Mouse (Mus musculus) spleen, adult 2 months (tissue): ENCODE data around the gene Zfp365. TPM values are rescaled to one million over a fixed set of nuclear protein-coding genes. Genes with fewer than 3 reads are reported as not detected.

ENCODE experiments used
- DNase-seq, 2 experiments: peaks; one replicate each; pipeline versions ENCODE4 v3.0.0 to v3.0.0-alpha.2; 2012 to 2021; ENCODE audit warnings: low spot score in 2 of 2, low read depth in 1 of 2
- H3K27ac ChIP-seq: fragments of 200-500 bp; 2 replicates; pipeline ENCODE4 v1.5.1; 2012; ENCODE audit warnings: low read length, inconsistent platforms; ENCODE audit not compliant: insufficient read depth
- H3K27me3 ChIP-seq: fragments of 200-500 bp; 2 replicates; pipeline ENCODE4 v1.6.1; 2012; ENCODE audit warnings: mild to moderate bottlenecking, moderate library complexity, low read length, inconsistent platforms; ENCODE audit not compliant: control insufficient read depth, insufficient read depth
- H3K36me3 ChIP-seq: fragments of 200-500 bp; 2 replicates; pipeline ENCODE4 v1.6.1; 2012; ENCODE audit warnings: mild to moderate bottlenecking, low read length, inconsistent platforms; ENCODE audit not compliant: control insufficient read depth, insufficient read depth
- H3K4me1 ChIP-seq: fragments of 200-500 bp; 2 replicates; pipeline ENCODE4 v1.6.1; 2011; ENCODE audit warnings: inconsistent platforms; ENCODE audit not compliant: control insufficient read depth, insufficient read depth, insufficient read length
- H3K4me3 ChIP-seq: fragments of 200-500 bp; 2 replicates; pipeline ENCODE4 v1.5.1; 2011; ENCODE audit warnings: mild to moderate bottlenecking, inconsistent platforms; ENCODE audit not compliant: insufficient read depth, insufficient read length; ENCODE audit errors: extremely low read depth
- CTCF ChIP-seq: fragments of 200-500 bp; IDR thresholded peaks from 2 replicates; pipeline ENCODE4 v1.5.1; 2011; ENCODE audit warnings: mild to moderate bottlenecking, inconsistent platforms; ENCODE audit not compliant: insufficient read depth, insufficient read length, insufficient replicate concordance; ENCODE audit errors: extremely low read depth
- POLR2A ChIP-seq: fragments of 200-500 bp; IDR thresholded peaks from 2 replicates; pipeline ENCODE4 v1.6.1; 2011; ENCODE audit warnings: low read depth, low read length, inconsistent platforms
- WGBS: fragments of 180-500 bp; shearing (Covaris S2); methylation state at CpG from one replicate; pipeline ENCODE4 v1.1.7; 2018; 5-methylcytosine and 5-hydroxymethylcytosine counted together
- polyA plus RNA-seq: library from polyadenylated mRNA; depleted of rRNA; stranded (reverse); fragments of >200 nt; gene quantifications from 2 replicates; pipeline ENCODE4 v1.2.3, GENCODE M21; 2012

The Zfp365 gene
- polyA plus RNA-seq, 1 experiment, result 0.27 TPM

- no peak overlapping the region for H3K27ac ChIP-seq
- H3K36me3 ChIP-seq, result no peaks in the 10 kb centered on the region
- H3K4me3 ChIP-seq, result no peak overlapping the region
- TF ChIP-seq CTCF (no peak), POLR2A (no peak)
- 93% methylated on average over 6 of the region's 6 CpGs for WGBS
- no peaks in the 10 kb centered on the region for H3K4me1 ChIP-seq
- DNase-seq, result no peak
- no peaks in the 10 kb centered on the region for H3K27me3 ChIP-seq
These were observed 46.6 kb downstream of the Zfp365 start for GRCm38 (mm10) chr10:67865841-67866240.

DNA sequence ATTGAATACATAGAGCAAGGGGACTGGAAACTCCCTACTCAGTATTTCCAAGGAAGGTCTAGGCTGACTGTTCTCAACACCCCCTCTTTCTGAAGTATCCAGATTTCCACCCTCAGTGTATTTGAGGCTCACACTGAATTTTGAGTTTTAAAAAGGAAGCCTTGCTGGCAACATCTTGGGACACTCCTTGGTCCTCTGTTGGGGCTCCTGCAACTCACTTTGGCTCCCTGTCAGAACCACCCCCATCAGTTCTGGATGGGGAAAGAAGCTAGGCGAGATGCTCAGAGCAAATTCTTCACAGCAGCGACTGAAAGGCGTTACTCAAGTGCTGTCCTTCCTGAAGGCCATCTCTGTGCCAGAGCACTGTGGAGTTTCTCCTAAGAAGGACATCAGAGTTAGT, 47.4 kb downstream of the Zfp365 start:
- no peak for TF ChIP-seq CTCF
- TF ChIP-seq POLR2A, result no peak
- 92% methylated on average over 3 of the region's 3 CpGs for WGBS
- H3K27ac ChIP-seq, result no peak overlapping the region
- H3K4me1 ChIP-seq, result no peaks in the 10 kb centered on the region
- no peaks in the 10 kb centered on the region for H3K27me3 ChIP-seq
- DNase-seq, result no peak
- no peak overlapping the region for H3K4me3 ChIP-seq
- no peaks in the 10 kb centered on the region for H3K36me3 ChIP-seq

GRCm38 (mm10) chr10:67862331-67862730, 50.1 kb downstream of the Zfp365 start:
- no peaks in the 10 kb centered on the region for H3K27me3 ChIP-seq
- no peak for DNase-seq
- H3K4me3 ChIP-seq, result no peak overlapping the region
- no peak overlapping the region for H3K27ac ChIP-seq
- TF ChIP-seq POLR2A, result no peak
- TF ChIP-seq CTCF, result no peak
- 16% methylated on average over 7 of the region's 7 CpGs for WGBS
- H3K36me3 ChIP-seq, result no peaks in the 10 kb centered on the region
- H3K4me1 ChIP-seq, result no peaks in the 10 kb centered on the region

- H3K4me3 ChIP-seq, result no peak overlapping the region
- peak; percentile 39 to 62 for DNase-seq
- WGBS, result 14% methylated on average over 8 of the region's 8 CpGs
- no peaks in the 10 kb centered on the region; the same call in 1 of the 2 replicates for H3K27me3 ChIP-seq
- H3K36me3 ChIP-seq, result no peaks in the 10 kb centered on the region
- TF ChIP-seq POLR2A (no peak), CTCF (peak; percentile 75; the same call in 1 of the 2 replicates)
- H3K27ac ChIP-seq, result no peak overlapping the region
- no peaks in the 10 kb centered on the region for H3K4me1 ChIP-seq
These were observed 53.6 kb downstream of the Zfp365 start for GRCm38 (mm10) chr10:67858878-67859277.

GRCm38 (mm10) chr10:67857561-67857906, 54.9 kb downstream of the Zfp365 start:
- Histone ChIP-seq H3K4me1 (no peaks in the 10 kb centered on the region), H3K27ac (no peak overlapping the region), H3K27me3 (no peaks in the 10 kb centered on the region; the same call in 1 of the 2 replicates), H3K36me3 (no peaks in the 10 kb centered on the region), H3K4me3 (no peak overlapping the region)
- no peak for DNase-seq
- 80% methylated on average over 4 of the region's 4 CpGs for WGBS
- TF ChIP-seq POLR2A (no peak), CTCF (no peak)

DNA sequence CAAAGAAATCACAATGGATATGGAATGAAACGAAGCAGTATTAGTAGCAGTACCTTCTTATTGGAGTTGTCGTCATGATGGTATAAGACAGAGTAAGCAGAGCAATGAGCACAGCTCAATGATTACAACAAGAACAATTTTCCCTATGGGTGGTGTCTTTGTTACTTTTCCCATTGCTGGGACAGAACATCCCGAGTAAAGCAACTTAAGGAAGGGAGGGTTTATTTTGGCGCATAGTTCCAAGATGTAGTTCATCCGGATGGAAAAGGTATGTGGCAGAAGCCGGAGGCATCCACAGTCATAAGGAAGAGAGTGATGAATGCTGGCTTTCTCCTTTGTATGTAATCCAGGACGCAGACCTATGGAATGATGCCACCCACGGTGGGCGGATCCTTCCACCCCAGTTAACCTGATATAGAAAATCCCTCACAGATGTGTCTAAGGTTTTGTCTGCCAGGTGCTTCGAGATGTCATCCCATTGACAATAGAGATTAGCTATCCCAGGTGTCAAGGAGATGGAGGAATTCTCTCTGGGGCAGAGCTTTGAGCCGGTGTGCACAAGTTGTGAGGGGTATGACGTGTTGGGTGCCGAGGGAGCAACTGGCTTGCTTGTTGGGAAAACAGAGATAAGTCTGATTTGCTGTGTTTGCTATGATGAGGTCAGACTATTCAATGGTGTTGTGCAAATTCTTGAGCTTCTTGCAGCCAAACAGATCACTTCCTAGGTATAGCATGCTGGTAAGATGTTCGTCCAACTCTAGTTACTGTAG, 55.5 kb downstream of the Zfp365 start:
- TF ChIP-seq CTCF (no peak), POLR2A (no peak)
- Histone ChIP-seq H3K27ac (no peak overlapping the region), H3K27me3 (no peaks in the 10 kb centered on the region; the same call in 1 of the 2 replicates), H3K4me3 (no peak overlapping the region), H3K36me3 (no peaks in the 10 kb centered on the region), H3K4me1 (no peaks in the 10 kb centered on the region)
- 92% methylated on average over 14 of the region's 14 CpGs for WGBS
- DNase-seq, result no peak

GRCm38 (mm10) chr10:67855760-67856159, 56.7 kb downstream of the Zfp365 start:
- no peak for TF ChIP-seq CTCF
- TF ChIP-seq POLR2A, result no peak
- DNase-seq, result no peak
- Histone ChIP-seq H3K27me3 (no peaks in the 10 kb centered on the region; the same call in 1 of the 2 replicates), H3K4me1 (no peaks in the 10 kb centered on the region), H3K4me3 (no peak overlapping the region), H3K36me3 (no peaks in the 10 kb centered on the region), H3K27ac (no peak overlapping the region)
- WGBS, result 77% methylated on average over 5 of the region's 5 CpGs
